Mouse (Mus musculus) erythroblast, embryonic 14.5 days (primary cell): ENCODE data around the gene Tll1.

Experiments used
- GATA1 ChIP-seq: IDR thresholded peaks from 2 replicates; pipeline ENCODE4 v1.6.1; 2012; ENCODE audit warnings: low read length, inconsistent platforms, mixed read lengths
- TAL1 ChIP-seq: IDR thresholded peaks from 3 replicates; pipeline ENCODE4 v1.6.1; 2012; ENCODE audit warnings: low read length, inconsistent platforms, mixed read lengths

DNA sequence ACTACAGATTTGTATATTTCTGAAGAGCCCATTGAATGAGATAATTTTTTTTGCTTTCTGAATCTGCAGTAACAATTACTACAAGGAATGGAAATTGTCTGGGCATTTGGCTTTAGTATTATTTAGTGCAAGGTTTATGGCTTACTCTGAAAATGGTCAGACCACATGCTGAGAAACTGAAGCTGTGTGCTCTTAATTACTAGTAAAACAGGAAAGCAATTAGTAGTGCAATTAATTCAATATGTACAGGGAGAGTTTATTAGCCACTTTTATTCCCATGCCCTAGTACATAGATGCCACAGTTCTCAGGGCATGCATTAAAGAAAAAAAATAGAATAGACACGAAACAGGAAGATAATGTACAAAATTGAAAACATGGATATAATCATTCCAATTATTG is 10.2 kb upstream of the Tll1 start:
- TF ChIP-seq GATA1 (no peak), TAL1 (no peak)
